Mouse (Mus musculus) granulocyte monocyte progenitor cell, adult 5-6 weeks (primary cell): Measurements from ENCODE around the gene Cntfr. TPM values are rescaled to one million over a fixed set of nuclear protein-coding genes. Genes with fewer than 3 reads are reported as not detected.
"Not testable (repeated sequence)": the region's sequence is repeated elsewhere in the genome, so short reads cannot be mapped to it uniquely, and the experiment has no call there.

ENCODE experiments used
- ATAC-seq: replicated peaks from 2 replicates; pipeline ENCODE4 v1.8.0; 2016; ENCODE audit warnings: mild to moderate bottlenecking, moderate TSS enrichment, inconsistent platforms; ENCODE audit not compliant: poor library complexity, severe bottlenecking
- total RNA-seq, 2 experiments: library from RNA; stranded (forward) in 1 of 2; stranded (reverse) in 1 of 2; fragments of 200-712, 200-1000 nt in 1 of 2; fragments of >200 nt in 1 of 2; fragmentation: Nextera tagmentation in 1 of 2; gene quantifications; 2 replicates each; pipeline ENCODE4 v1.2.3; 2014 to 2017

The Cntfr gene
- total RNA-seq (2014; fragmentation: Nextera tagmentation) (not detected in 2 replicates), total RNA-seq (2017) (not detected in 2 replicates)

DNA sequence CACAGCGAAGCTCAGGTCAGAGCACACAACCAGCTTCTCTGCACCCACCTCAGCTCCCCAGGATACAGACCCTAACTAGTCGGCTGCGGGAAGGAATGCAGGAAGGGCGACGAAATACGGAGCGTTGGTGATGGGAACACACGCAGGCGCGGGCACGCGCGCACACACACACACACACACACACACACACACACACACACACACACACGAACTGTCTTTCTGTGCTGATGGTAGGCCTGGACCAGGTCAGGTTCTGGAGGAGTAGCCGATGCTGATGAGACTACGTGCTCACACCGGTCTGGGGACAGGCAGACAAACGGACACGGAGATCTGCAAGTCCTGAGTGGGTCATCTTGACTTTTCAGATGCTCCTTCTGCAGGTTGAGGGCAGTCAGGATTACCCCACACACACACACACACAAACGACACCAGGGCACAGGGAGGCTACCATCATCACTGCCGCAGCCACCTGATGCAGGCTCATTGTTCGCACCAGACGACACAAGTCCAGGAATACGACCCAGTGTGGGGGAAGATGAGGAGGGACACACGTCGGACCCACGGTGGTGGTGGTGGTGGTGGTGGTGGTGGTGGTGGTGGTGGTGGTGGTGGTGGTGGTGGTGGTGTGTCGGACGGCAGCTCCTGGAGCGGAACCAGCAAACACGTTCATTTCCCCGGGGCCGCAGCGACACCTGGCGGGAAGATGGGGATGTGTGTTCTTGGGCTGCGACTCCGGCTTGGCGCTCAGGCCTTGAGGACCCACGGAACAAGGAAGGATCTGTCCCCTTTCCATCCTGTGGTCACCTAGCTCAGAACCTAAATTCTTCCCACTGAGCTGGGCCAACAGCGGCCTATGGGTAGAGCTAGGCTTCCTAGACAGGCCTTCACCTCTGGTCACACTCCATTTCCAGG, at the start of gene Cntfr:
TSS of gene Cntfr (minus strand) at position 160 of the 912 bp plus-strand sequence.
- not testable (repeated sequence) for ATAC-seq

DNA sequence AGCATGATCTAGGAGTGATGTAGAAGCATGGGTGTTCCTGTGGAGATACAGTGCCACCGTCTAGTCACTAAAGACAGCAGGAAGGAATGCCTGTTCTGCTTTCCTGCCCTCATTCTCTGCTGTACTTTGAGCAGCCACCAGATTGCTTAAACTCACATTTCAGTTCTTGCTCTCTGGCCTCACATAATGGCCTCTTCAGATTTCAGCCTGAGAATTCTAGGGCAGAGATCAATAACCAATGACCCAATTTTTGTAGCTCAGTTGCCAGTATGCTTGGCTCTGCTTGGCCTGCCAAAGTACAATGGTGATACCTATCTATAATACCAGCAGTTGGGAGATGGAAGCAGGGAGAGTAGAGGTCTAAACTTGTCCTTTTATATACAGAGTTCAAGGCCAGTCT, 48.1 kb upstream of the Cntfr start:
- ATAC-seq: no peak

DNA sequence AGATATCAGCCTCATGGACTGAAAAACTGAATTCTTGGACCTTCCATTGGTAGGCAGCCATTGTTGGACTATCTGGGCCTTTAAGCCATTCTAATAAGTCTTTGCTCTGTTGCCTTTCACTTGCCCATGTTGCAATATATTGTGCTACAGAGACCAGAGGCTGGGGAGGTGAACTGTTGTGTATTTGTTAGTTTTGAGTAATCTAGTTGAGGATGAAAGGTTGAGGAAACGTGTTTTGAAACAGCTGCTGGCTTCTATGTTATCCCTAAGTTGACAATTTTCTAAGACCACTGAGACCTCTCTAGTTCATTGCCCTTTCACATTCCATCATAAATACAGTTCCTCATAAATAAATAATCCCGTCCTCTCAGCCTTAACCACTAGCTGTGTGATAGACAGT, 47.2 kb upstream of the Cntfr start:
- ATAC-seq: no peak

DNA sequence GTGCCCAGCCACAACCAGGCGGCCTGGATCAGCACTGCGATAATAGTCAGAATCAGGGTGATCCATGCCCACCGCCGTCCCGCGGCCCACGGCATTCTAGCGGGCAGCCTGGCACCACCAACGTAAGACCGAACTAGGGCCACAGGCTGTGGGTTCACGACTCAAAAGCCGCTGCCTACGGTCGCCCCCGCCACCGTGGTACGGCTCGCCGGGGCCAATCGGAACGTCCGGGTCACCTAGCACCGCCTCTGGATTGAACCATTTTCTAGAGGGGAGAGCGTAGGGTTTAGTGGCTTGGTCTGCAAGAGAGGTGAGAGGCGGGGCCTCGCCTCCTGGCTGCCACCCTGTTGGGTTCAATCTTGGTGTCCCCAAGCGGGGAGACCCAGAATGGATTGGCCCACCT, 44.3 kb upstream of the Cntfr start:
- ATAC-seq: peak; percentile 84

DNA sequence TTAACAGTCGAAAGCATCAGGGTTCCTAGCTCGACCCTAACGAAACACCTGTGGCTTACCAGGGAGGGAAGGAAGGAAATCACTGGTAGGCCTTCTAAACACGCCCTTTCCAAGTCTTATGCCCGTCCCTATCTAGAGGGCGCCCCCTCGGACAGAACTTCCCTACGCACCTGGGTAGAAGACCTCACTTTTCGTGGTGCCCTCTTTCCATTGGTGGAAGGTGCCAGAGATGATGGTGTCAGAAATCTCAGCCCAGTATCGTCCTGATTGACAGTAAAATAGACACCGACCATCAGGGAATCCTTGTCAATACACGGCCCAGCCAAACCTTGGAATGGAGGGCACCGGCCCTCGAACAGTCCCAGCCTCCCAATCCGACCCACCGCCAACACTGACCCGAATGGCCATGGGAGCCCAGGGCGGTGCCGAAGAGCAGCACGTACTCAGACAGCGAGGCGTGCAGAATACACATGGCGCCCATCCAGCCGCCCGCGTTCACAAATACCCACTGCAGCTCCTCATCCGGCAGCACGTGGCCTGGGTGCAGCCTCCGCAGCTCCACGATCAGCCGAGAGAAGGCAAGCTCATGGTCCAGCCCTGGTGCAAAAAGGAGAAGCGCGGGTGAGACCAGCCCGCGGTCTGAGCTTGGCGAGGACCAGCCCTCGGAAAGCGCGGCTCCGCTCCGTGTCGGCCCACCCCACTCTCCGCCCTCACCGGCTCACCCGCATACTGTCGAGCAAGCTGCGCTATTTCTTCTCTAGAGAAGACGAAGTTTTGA, 43.7 kb upstream of the Cntfr start:
- peak; percentile 70 for ATAC-seq

DNA sequence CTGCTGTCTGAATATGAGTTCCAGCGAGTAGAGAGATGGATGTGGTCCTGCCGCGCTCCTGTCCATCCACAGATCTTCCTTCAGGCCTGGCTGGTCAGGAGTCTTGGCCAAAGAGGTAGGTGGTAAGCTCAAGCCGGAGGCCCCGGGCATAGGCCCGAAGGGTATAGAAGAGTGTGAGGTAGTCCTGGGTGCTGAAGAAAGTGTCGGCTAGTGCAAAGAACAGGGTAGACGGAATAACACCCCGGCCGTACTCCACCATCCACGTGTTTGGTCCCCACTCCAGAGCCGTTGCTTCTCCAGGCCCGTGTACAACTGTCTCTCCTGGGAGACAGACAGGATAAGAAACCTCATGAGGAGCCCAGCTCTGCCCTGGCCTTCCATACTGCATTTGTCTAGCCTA, 42.4 kb upstream of the Cntfr start:
- no peak for ATAC-seq

DNA sequence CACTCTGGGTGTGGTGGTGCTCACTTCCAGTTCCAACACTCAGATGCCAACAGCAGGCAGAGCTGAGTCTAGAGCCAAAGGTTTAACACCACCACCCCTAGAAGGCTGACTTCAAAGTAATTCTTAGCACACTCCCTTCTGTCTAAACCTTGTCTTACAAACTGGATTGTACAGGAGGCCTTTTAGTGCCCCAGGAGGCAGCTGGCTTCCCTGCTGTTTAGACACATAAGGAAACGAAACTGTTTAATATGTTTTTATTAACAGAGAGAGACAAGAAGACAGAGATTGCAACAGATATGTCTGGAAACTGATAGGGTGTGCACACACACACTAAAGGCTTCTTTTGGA, 41.3 kb upstream of the Cntfr start:
- ATAC-seq: peak; percentile 15; the same call in 1 of the 2 replicates

DNA sequence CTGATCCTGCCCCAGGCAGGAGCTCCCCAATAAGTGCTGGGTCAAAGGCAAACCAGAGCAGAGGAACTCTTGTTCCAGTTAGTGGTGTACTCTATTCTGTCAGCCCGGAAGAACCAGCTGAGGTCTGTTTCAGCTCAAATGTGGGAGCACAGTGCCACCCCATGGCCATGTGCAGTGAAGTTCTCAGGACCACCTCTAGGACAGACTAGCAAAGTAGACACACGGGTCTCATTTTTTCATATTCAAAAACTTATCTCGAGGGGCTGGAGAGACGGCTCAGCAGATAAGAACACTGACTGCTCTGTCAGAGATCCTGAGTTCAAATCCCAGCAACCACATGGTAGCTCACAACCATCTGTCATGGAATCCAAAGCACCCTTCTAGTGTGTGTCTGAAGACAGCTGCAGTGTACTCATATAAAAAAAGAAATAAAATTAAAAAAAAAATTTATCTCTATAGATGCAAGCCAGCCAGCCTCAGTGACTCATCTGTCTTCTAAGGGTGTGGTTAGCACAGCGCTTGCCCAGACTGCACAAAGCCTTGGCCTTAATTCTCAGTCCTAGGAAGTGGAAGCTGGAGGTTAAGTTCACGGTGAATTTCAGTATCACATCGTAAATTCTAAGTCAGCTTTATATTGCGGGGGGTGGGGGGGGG, 40.8 kb upstream of the Cntfr start:
- peak; percentile 48 for ATAC-seq

DNA sequence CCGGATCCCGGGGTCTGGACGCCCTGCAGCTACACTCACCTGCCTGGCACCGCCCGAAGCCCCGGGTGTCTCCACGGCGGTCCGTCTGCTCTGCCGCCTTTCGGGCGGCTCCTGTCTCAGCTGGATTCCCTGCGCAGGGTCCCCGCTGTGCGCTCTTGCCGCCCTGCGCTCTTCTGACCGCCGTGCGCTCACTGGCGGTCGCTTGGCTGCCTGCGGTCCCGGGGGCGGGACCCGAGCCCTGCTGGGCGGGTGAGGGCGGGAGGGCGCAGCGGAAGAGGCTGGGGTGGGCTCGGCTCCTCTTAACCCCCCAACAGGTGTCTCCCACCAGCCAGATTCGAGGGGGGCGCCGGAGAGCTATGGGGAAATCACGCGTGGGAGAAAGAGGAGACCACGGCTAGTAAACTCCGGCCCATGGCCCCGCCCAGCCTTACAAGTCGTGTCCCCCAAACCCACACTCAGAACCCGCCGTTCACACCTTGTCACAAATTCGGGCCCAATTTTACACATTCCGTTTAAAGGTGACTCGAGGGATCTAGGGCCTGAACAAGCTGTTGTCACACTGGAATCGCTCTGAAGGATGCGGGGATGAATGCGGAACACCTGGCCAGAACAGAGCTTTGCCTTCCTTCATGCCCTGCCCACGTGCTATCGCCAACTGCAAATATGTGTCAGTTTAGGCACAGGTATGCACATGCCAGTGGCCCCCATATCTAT, 34.3 kb upstream of the Cntfr start, which contains the start of gene Arid3c:
TSS of gene Arid3c (minus strand) at position 91 of the 714 bp plus-strand sequence.
- ATAC-seq: peak; percentile 83

DNA sequence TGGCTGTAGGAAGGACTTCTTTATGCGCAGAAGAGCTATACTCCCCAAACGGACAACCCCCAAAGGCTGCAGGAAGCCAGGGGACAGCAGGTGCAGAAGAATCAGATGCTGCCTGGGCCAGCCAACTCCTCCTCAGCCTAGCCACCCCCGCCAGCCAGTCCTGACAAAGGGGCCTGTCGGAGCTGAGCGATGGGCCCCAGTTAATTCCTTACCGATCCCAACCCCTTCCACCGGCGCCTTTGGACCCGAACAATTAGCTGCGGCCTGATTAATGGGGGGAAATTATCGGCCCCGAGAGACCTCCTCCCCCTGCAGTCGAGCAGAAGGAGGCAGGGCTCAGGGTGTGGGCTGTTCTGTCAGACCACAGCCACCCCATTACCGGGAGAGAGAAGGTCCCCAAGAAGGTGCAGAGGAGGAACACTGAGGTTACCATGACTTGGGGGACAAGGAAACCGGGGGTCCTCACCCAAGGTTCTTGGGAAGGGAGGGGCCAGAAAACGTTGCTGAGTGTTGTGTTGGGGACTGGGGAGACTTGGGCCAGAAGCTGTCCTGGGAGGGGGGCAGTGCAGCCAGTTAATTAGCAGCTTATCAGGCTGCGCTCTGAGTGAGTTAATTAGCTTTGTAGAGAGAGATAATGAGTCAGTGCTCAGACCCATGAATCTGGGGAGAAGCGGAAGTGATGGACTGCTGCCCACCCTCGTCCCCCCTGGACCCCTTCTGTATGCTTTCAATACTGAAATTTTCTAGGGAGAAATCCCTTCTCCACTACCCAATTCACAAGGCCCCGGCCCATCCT, 30.1 kb upstream of the Cntfr start:
- ATAC-seq: no peak

DNA sequence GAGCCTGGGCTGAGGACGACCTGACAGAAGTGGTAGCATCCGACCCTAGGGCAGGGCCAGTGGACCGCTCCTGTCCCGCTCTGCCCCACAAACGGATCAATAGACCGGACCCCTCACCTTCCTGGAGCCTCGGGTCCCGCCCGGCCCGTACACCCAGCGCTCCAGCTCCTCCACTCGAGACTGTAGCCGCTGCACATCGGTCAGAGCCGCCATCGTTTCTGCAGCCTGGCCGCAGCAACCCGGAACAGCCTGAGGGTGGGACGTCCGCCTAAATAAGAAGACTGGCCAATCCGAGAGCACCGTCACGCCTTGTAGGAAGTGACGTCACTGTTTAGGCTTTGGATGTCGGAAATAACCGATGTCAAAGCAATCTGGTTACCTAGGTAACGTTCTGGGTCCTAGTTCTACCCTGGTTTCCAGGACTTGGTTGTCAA, 26.0 kb upstream of the Cntfr start, which contains the start of gene Dctn3:
TSS of gene Dctn3 (minus strand) at position 253 of the 434 bp plus-strand sequence.
- peak; percentile 98 for ATAC-seq

DNA sequence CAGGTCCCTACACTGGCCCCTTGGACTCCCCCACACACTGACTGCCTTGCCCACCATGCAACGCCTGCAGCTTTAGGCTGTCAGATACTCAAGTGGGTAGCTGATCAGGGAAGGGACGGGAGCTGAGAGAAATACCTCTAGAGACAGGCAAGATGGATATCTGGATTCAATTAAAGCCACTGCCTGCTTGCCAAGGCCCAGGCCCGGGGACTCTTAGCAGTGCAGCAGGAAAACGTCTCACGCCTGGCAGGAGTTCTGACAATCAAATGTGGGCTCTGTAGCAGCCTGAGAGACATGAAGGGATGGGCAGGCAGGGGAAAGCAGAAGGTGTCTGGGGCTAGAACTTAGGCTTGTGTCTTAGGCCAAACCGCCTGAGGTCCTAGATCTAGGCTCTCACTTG, 19.9 kb upstream of the Cntfr start:
- ATAC-seq: no peak

DNA sequence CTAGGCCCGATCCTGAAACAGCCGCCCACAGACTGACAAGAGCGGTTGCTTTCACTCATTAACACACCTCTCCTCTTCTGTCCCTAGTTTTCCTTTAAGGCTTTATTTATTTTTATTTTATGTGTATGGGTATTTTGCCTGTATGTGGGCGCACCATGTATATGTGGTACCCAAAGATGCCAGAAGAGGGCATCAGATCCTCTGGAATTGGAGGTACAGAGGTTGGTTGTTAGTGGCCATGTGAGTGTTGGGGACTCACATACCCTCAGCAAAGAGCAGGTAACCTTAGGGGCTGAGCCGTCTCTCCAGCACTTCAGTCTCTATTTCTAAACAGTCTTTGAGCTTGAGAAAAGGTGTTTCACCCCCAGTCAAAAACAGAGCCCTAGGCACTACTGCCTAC, 18.7 kb upstream of the Cntfr start:
- ATAC-seq: 0 out of 2 replicates have a peak, but pooled peaks have one; percentile 25

DNA sequence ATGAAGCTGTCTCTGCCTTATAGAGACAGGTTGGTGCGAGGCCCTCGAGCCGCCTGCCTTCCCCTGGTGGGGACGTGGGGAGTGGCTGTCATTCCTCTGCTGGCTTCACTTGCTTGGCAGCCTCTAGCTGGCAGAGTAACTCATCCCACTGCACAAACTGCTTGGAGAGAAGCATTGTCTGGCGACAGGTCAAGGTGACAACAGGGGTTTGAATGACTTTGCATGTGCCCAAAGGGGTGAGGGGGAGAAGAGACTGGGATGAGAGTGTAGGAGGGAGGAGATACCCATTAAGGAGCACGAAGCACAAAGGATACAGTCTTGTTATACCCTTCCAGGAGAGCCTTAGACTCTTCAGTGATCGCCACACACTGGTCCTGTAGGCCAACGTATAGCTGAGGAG, 18.2 kb upstream of the Cntfr start:
- ATAC-seq: no peak

DNA sequence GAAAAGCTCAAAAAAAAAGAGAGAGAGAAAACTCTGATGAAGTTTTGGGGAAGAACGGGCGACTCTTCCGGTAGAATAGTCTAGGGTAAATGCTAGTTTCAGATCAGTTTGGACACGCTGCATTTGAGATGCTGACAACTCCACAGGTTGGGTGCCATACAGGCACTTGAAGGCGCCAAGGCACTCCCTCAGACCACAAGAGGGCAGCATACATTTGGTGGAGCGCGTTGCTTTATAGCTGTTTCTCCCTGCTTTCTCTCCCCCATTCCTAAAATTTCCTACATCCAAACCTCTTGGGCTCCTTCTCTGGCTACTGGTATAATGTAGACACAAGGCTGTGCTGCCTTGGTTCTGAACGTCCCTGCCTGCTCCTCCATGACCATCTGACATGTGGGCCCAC, 17.4 kb upstream of the Cntfr start:
- peak; percentile 48 for ATAC-seq

DNA sequence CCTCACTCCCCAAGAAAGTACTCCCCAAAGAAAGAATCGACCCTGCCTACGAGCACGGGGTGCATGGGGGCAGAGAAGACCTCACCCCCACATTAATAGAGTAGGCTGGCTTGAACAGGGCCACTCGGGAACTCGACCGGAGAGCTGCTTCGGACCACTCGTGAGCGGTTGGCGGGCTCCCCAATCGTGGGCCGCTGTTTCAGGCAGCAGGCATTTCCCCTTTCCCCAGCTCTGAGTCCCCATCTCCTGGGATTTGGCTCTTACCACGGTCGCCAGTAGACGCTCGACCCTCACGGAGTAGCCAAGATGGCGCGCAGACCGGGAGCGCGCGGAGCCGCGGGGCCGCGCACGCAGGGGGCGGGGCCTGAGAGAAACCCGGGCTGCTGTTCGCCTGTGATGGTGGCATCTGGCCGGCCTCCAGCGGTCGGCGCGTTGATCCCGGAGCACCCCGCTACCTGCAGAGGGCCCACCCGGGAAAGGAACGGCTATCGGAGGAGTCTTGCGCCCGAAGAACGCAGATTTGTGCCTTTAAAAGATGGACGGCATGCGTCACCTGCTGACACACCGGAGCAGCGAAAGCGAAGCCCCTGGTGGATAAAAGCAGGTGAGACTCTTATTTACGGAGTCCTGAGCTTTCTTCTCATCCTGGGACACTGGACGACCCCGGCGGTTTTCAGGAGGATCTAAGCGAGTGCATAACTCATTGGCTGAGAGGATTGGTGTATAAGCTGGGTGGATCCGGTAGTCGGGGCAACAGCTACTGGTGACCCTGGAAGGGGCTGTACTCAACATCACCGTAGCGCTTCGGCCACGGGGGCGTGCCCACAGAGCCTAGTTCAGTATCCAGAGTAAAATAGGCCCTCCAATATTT, 16.5 kb upstream of the Cntfr start, which contains the start of gene Rpp25l:
TSS of gene Rpp25l (minus strand) at position 338 of the 871 bp plus-strand sequence.
- peak; percentile 75 for ATAC-seq

DNA sequence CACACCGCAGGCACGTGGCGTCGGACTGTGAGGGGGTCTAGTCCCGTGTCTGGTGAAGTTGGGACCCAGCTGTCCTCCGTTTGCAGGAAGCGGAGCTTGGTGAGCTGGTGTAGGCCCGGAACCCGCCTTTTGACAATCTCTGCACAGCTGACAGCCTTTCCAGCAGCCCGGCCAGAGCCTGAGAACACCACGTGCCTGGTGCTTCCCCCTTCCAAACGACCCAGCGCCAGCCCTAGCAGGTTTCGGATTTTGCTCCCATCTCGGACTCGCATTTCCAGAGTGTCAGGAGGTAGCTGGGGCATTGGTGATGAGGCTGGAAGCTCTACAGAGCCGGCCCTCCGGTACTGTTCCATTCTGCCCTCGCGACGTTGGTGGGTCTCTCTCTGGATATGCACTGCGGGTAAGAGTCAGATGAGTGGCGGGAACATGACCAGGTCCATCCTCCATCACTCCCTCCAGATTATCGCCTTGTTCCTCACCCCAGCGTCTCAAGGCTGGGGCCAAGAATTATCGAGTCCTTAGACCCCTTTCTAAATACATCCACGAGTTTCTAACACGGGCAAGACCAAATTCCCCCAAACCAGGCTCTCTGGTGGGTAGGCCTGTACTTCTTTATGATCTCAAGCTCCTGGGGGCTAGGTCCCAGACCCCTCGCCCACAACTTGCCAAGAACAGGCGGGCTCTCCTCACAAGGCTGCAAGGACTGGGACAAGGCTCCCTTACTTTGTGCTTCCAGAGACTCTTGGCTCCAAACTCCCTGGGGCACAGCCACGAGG, 15.7 kb upstream of the Cntfr start:
- ATAC-seq: no peak
